In the genomic region with DNA sequence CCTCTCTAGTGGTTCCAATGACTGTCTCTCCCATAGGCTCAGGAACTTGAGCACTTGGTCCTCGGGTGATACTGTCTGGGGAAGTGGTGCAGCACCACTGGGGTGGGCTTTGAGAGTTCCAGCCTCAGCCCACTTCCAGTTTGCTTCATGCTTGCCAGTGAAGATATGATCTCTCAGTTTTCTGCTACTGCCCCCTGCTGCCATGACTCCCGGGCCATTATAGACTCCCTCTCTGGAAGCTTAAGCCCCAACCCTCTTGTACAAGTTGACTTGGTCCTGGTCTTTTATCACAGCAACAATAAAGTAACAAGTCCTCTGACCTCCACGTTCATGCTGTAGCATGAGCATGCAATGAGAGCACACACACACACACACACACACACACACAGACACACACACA, we compare ENCODE assay signal across 16 mouse cellular contexts. TPM values are rescaled to one million over a fixed set of nuclear protein-coding genes. Genes with fewer than 3 reads are reported as not detected.
DNase-seq lines count a peak whose midpoint lies in the region; ATAC-seq and TF ChIP-seq lines count a peak whose summit lies in the region.
"Had no signal": no experiment of that assay in that cellular context is flagged by ENCODE, and none has a peak within 500 bp of the region (broad histone marks: within the 10 kb centered on the region; RNA-seq: fewer than 3 reads in every experiment).

No protein-coding gene starts in this region.

- no peak for ATAC-seq in kidney, embryonic 14.5 days (ENCODE audit: low FRiP score, low TSS enrichment)
- no peak for ATAC-seq in monocyte, adult 5-6 weeks (replicated peaks; ENCODE audit: insufficient number of reproducible peaks, low FRiP score, low TSS enrichment, poor library complexity, severe bottlenecking)
- ATAC-seq: forebrain, embryonic 16.5 days; inflammation-experienced regulatory T-cells, adult 6 months had no signal

- 0 out of 2 replicates have a peak overlapping the region, but pooled peaks have one; percentile 26 for H3K27ac ChIP-seq in kidney, adult 2 months (ENCODE audit: insufficient read depth, low read depth, low read length)
- H3K27ac ChIP-seq in kidney, embryonic 14.5 days (ENCODE audit: low read depth, low read length), result no peak overlapping the region
- H3K27ac ChIP-seq: hindbrain, embryonic 12.5 days; liver, embryonic 13.5 days; midbrain, embryonic 10.5 days had no signal

- peaks cover 34% of the 10 kb centered on the region for H3K4me1 ChIP-seq in kidney, adult 2 months (ENCODE audit: control insufficient read depth, insufficient read depth, low read length)
- peaks cover 12% of the 10 kb centered on the region for H3K4me1 ChIP-seq in kidney, embryonic 14.5 days (ENCODE audit: control insufficient read depth, insufficient read depth, low read length)

- 62% methylated on average over 3 of the region's 3 CpGs for WGBS in kidney, adult 2 months
- WGBS in kidney, embryonic 14.5 days, result 65% methylated on average over 3 of the region's 3 CpGs

- TF ChIP-seq POLR2A in kidney, adult 2 months (IDR thresholded peaks at IDR 0.05; ENCODE audit: low read depth, low read length), result no peak

- no peaks in the 10 kb centered on the region for H3K9me3 ChIP-seq in kidney, embryonic 14.5 days (ENCODE audit: control insufficient read depth, low read length)
- H3K9me3 ChIP-seq: hindbrain, embryonic 12.5 days; liver, embryonic 13.5 days; midbrain, embryonic 10.5 days had no signal

- H3K4me3 ChIP-seq in kidney, adult 2 months (ENCODE audit: insufficient read depth, low read depth, low read length), result no peak overlapping the region
- H3K4me3 ChIP-seq in kidney, embryonic 14.5 days (ENCODE audit: low read length), result no peak overlapping the region
- H3K4me3 ChIP-seq: erythroblast, embryonic 14.5 days; hindbrain, embryonic 12.5 days; liver, embryonic 13.5 days; midbrain, embryonic 10.5 days had no signal

- no peaks in the 10 kb centered on the region for H3K36me3 ChIP-seq in kidney, adult 2 months (ENCODE audit: control insufficient read depth, insufficient read depth, low read length)
- 0 out of 2 replicates have a peak, but pooled peaks cover 2% of the 10 kb centered on the region for H3K36me3 ChIP-seq in kidney, embryonic 14.5 days (ENCODE audit: control insufficient read depth, insufficient read depth, low read length)
- H3K36me3 ChIP-seq: hindbrain, embryonic 12.5 days; liver, embryonic 13.5 days had no signal

- H3K4me2 ChIP-seq in kidney, embryonic 14.5 days (replicated peaks; ENCODE audit: low read depth, low read length), result no peak overlapping the region
- H3K4me2 ChIP-seq: hindbrain, embryonic 12.5 days; liver, embryonic 13.5 days had no signal

- DNase-seq in cerebellum, postnatal 14 days, result peak; percentile 23 to 32
- no peak for DNase-seq in cerebellum, adult 11 months
- DNase-seq in kidney, adult 2 months, result no peak
- DNase-seq in thymus, postnatal 25 days, result peak; percentile 13
- no peak for DNase-seq in thymus, postnatal 36 days
- DNase-seq: adrenal gland, postnatal 14 days; cerebellum, adult 9-10 months; liver, embryonic 13.5 days; lung, postnatal 14 days had no signal

- H3K9ac ChIP-seq in kidney, embryonic 14.5 days (ENCODE audit: low read depth, low read length), result no peak overlapping the region
- H3K9ac ChIP-seq: hindbrain, embryonic 12.5 days; liver, embryonic 13.5 days had no signal

- no peaks in the 10 kb centered on the region for H3K27me3 ChIP-seq in kidney, adult 2 months (replicated peaks; ENCODE audit: control insufficient read depth, insufficient read depth, low read length)
- no peaks in the 10 kb centered on the region for H3K27me3 ChIP-seq in kidney, embryonic 14.5 days (ENCODE audit: control insufficient read depth, insufficient read depth, low read length)
- H3K27me3 ChIP-seq: hindbrain, embryonic 12.5 days; liver, embryonic 13.5 days had no signal

- no peak for TF ChIP-seq CTCF in kidney, adult 2 months (conservative IDR thresholded peaks at IDR 0.05; ENCODE audit: insufficient read depth, insufficient read length, low read depth, low read length)

RNA-seq across cellular contexts. Expression of gene Clip1, which starts 5.3 kb away (rescaled TPM):
- polyA plus RNA-seq in kidney, adult 2 months (2012; rRNA removed), result 19.0 and 24.4 TPM in 2 replicates
- 20.7 and 32.6 TPM in 2 replicates for polyA plus RNA-seq in kidney, embryonic 14.5 days (2014; fragmentation: Nextera tagmentation; extraction: Ambion mirVana)
- total RNA-seq in monocyte, adult 5-6 weeks (2017), result 187 to 211 TPM (median 206 TPM) in 3 replicates

RNA-seq across cellular contexts. Expression of gene Zcchc8, which starts 41.8 kb away (rescaled TPM):
- polyA plus RNA-seq in kidney, adult 2 months (2012; rRNA removed), result 24.3 and 26.1 TPM in 2 replicates
- 75.3 and 101 TPM in 2 replicates for polyA plus RNA-seq in kidney, embryonic 14.5 days (2014; fragmentation: Nextera tagmentation; extraction: Ambion mirVana)
- 85.0 to 187 TPM (median 163 TPM) in 3 replicates for total RNA-seq in monocyte, adult 5-6 weeks (2017)

Comparison
In these comparisons a context has a peak if more than half of its experiments do, and no peak if none do; other contexts are left out.
1. DNase-seq: peak in cerebellum, postnatal 14 days (2 of 2) and thymus, postnatal 25 days (single experiment); none in cerebellum, adult 11 months (single experiment), kidney, adult 2 months (single experiment) and thymus, postnatal 36 days (0 of 2).